Mouse (Mus musculus) central nervous system, embryonic 14 days (tissue): ENCODE measurements around the gene Sh3kbp1. TPM values are rescaled to one million over a fixed set of nuclear protein-coding genes. Genes with fewer than 3 reads are reported as not detected.

Source experiments
- polyA plus RNA-seq: library from polyadenylated mRNA; depleted of rRNA; stranded (reverse); fragments of >200 nt; gene quantifications from 2 replicates; pipeline ENCODE4 v1.2.3, GENCODE M21; 2012; rRNA removed

Gene Sh3kbp1
- 27.5 and 28.2 TPM in 2 replicates for polyA plus RNA-seq

DNA sequence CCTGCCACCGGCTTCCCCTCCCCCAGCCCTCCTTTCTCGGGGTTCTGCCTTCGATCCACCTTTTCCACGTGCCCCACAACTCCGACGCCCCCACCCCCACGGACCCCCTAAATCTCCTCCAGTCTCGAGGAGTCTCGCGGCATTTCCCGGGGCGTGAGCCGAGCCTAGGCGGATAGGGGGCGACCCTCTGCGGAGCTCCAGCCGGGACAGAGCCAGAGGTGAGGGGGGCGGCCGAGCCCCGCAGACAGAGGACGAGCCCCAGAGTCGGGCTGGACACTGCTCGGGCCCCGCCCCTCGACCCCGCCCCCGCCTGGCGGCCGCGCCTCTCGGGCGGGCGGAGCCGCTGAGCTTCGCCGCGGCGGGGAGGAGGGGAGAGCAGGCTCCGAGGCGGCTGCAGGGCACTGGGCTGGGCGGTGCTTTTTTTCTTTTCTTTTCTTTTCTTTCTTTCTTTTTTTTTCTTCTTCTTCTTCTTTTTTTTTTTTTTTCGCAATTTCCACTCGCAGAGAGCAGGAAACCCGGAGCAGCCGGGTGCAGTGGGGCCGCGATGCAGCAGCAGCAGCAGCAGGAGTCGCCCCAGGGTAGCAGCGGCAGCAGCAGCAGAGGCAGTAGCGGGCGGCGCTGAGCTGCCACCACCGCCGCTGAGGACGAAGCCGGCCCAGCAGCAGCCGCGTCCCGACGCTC, at the start of gene Sh3kbp1:
TSS of gene Sh3kbp1 (plus strand) at position 366 of the 681 bp plus-strand sequence.

DNA sequence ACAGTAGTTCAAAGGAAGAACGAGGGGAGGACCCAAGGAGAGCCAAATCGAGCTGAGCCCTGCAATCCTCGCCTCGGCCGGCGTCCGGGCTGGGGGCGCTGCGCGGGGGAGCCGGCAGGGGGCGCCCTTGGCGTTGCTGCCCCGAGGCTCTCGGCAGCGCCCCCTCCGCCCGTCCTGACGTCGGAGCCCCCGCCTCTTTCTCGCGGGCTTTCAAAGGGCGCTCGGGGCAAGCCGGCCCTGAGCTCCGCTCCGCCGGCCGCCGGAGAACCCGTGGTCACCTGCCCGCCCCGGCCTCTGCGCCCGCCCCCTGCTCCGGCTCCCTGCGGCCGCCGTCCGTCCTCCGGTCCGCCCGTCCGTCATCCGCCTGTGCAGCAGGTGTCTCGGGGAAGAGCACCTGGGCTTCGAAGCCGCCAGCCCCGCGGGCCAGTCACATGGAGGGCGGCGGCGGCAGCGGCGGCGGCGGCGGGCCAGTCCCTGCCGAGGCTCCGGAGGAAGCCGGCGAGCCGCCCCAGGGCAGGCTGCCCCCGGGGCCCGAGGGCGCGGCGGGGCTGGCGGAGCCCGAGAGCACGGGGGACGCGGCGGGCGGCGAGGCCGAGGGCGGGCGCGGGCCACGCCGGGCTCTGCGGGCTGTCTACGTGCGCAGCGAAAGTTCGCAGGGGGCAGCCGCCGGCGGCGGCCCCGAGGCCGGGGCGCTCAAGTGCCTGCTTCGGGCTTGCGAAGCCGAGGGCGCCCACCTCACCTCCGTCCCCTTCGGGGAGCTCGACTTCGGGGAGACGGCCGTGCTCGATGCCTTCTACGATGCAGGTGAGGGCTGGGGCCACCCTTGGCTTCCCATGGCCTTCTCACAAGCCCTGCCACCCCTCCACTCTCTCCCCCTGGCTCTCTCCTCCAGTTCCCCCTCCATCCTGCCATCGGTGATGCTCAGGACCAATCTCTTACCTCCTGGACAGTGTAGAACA, 361.2 kb downstream of the Sh3kbp1 start, which contains the start of gene Map3k15:
TSS of gene Map3k15 (plus strand) at position 432 of the 959 bp plus-strand sequence.

Other genes with a start within 250 kb of the Sh3kbp1 start
- 9.5 and 11.1 TPM in 2 replicates for gene Map7d2, start 212.7 kb upstream of the Sh3kbp1 start, polyA plus RNA-seq
- gene Bclaf3, start 100.6 kb upstream of the Sh3kbp1 start, polyA plus RNA-seq: 24.9 and 28.4 TPM in 2 replicates